Mouse (Mus musculus) bone marrow macrophage, adult 2 months (primary cell): Measurements from ENCODE around the gene Vamp2.

Source experiments
- CTCF ChIP-seq: IDR thresholded peaks from 2 replicates; pipeline ENCODE4 v1.5.1; 2012; ENCODE audit warnings: low read depth, mild to moderate bottlenecking, low read length, moderate library complexity
- POLR2A ChIP-seq: IDR thresholded peaks from 2 replicates; pipeline ENCODE4 v1.6.1; 2012; ENCODE audit warnings: mild to moderate bottlenecking, low read depth, low read length, borderline replicate concordance

GRCm38 (mm10) chr11:69109032-69109900, 21.0 kb downstream of the Vamp2 start:
- TF ChIP-seq CTCF (no peak), POLR2A (no peak)
